Mouse (Mus musculus) G1E (cell line): ENCODE measurements at regions not wholly inside any gene's neighbourhood (a gene's known extent, or its start where the extent isn't known, plus 50 kb on each side); places are given as distances from the start of the nearest gene placed in this dataset.

Experiments used
- ATAC-seq: 2 replicates; pipeline ENCODE4 v1.8.0; 2016; ENCODE audit warnings: mild to moderate bottlenecking; ENCODE audit not compliant: insufficient number of reproducible peaks, poor library complexity, low FRiP score, severe bottlenecking; ENCODE audit errors: extremely low read depth
- DNase-seq: peaks from one replicate; pipeline ENCODE4 v3.0.0; 2012; ENCODE audit warnings: low spot score
- H3K27me3 ChIP-seq: 2 replicates; pipeline ENCODE4 v1.6.1; 2012; ENCODE audit warnings: mild to moderate bottlenecking, low read length, inconsistent platforms; ENCODE audit not compliant: insufficient read depth
- H3K36me3 ChIP-seq: replicated peaks from 2 replicates; pipeline ENCODE3; 2012; ENCODE audit warnings: mild to moderate bottlenecking, inconsistent platforms
- H3K4me1 ChIP-seq: 2 replicates; pipeline ENCODE4 v1.6.1; 2012; ENCODE audit warnings: low read depth, low read length, inconsistent platforms, mixed read lengths; ENCODE audit not compliant: insufficient read depth
- H3K4me3 ChIP-seq: 2 replicates; pipeline ENCODE4 v1.5.1; 2012; ENCODE audit warnings: low read depth, mild to moderate bottlenecking, inconsistent platforms, low read length, moderate library complexity, mixed read lengths
- H3K9me3 ChIP-seq: replicated peaks from 2 replicates; pipeline ENCODE4 v1.6.1; 2012; ENCODE audit warnings: inconsistent platforms
- CTCF ChIP-seq: IDR thresholded peaks from 2 replicates; pipeline ENCODE4 v1.5.1; 2012; ENCODE audit warnings: low read depth, low read length, inconsistent platforms, mixed read lengths
- GATA1 ChIP-seq: IDR thresholded peaks from 2 replicates; pipeline ENCODE4 v1.6.1; 2012; ENCODE audit warnings: borderline replicate concordance, low read length, inconsistent platforms, mixed read lengths
- GATA2 ChIP-seq: IDR thresholded peaks from 2 replicates; pipeline ENCODE4 v1.6.1; 2012; ENCODE audit warnings: low read depth, low read length, inconsistent platforms, borderline replicate concordance
- POLR2AphosphoS5 ChIP-seq: IDR thresholded peaks from 2 replicates; pipeline ENCODE4 v1.6.1; 2012; ENCODE audit warnings: low read depth, low read length, inconsistent platforms; ENCODE audit not compliant: insufficient replicate concordance
- TAL1 ChIP-seq: conservative IDR thresholded peaks from 2 replicates; pipeline ENCODE4 v1.6.1; 2012; ENCODE audit warnings: low read depth, low read length, inconsistent platforms, mixed read lengths

GRCm38 (mm10) chr13:83733991-83734610, 230.3 kb downstream of the Mef2c start:
- DNase-seq (no peak), ATAC-seq (no peak)
- H3K4me3 ChIP-seq: peak overlapping the region; percentile 70
- no peaks in the 10 kb centered on the region for H3K9me3 ChIP-seq
- no peaks in the 10 kb centered on the region for H3K36me3 ChIP-seq
- TF ChIP-seq TAL1 (no peak), GATA2 (no peak), GATA1 (no peak), CTCF (no peak), POLR2AphosphoS5 (no peak)
- H3K27me3 ChIP-seq: peaks cover 10% of the 10 kb centered on the region; the same call in 1 of the 2 replicates
- peaks cover 9% of the 10 kb centered on the region; the same call in 1 of the 2 replicates for H3K4me1 ChIP-seq

- peaks cover 3% of the 10 kb centered on the region for H3K36me3 ChIP-seq
- no peak for DNase-seq
- H3K4me3 ChIP-seq: no peak overlapping the region
- ATAC-seq: no peak
- peaks cover 8% of the 10 kb centered on the region; the same call in 1 of the 2 replicates for H3K27me3 ChIP-seq
- H3K4me1 ChIP-seq: peaks cover 10% of the 10 kb centered on the region
- H3K9me3 ChIP-seq: no peaks in the 10 kb centered on the region
- TF ChIP-seq TAL1: no peak
- TF ChIP-seq GATA1: no peak
- no peak for TF ChIP-seq POLR2AphosphoS5
- TF ChIP-seq GATA2: no peak
- TF ChIP-seq CTCF: no peak
Observed at GRCm38 (mm10) chr13:83734656-83735055, 230.8 kb downstream of the Mef2c start.

GRCm38 (mm10) chr13:83735101-83735500, 231.3 kb downstream of the Mef2c start:
- TF ChIP-seq TAL1: no peak
- TF ChIP-seq GATA2: no peak
- TF ChIP-seq CTCF: no peak
- TF ChIP-seq GATA1: no peak
- TF ChIP-seq POLR2AphosphoS5: no peak
- DNase-seq: no peak
- Histone ChIP-seq H3K9me3 (no peaks in the 10 kb centered on the region), H3K4me3 (no peak overlapping the region), H3K27me3 (peaks cover 7% of the 10 kb centered on the region; the same call in 1 of the 2 replicates), H3K4me1 (peaks cover 14% of the 10 kb centered on the region), H3K36me3 (peaks cover 5% of the 10 kb centered on the region)
- no peak for ATAC-seq

- Histone ChIP-seq H3K9me3 (no peaks in the 10 kb centered on the region), H3K36me3 (peaks cover 5% of the 10 kb centered on the region), H3K4me3 (no peak overlapping the region), H3K4me1 (peaks cover 16% of the 10 kb centered on the region), H3K27me3 (peaks cover 4% of the 10 kb centered on the region; the same call in 1 of the 2 replicates)
- TF ChIP-seq GATA2 (no peak), CTCF (no peak), GATA1 (no peak), TAL1 (no peak), POLR2AphosphoS5 (no peak)
- no peak for DNase-seq
- no peak for ATAC-seq
Observed at GRCm38 (mm10) chr13:83735631-83736475, 232.0 kb downstream of the Mef2c start.

- TF ChIP-seq GATA2: no peak
- no peak for TF ChIP-seq TAL1
- no peak for TF ChIP-seq POLR2AphosphoS5
- Histone ChIP-seq H3K4me1 (peaks cover 16% of the 10 kb centered on the region), H3K36me3 (peaks cover 8% of the 10 kb centered on the region), H3K4me3 (peak overlapping the region; percentile 62; the same call in 1 of the 2 replicates), H3K9me3 (no peaks in the 10 kb centered on the region), H3K27me3 (peaks cover under 1% of the 10 kb centered on the region; the same call in 1 of the 2 replicates)
- DNase-seq: no peak
- ATAC-seq: no peak
Observed at GRCm38 (mm10) chr13:83737031-83737825, 233.4 kb downstream of the Mef2c start.
